Mouse (Mus musculus): ENCODE data around the gene Gm10647. TPM values are rescaled to one million over a fixed set of nuclear protein-coding genes. Genes with fewer than 3 reads are reported as not detected.

The Gm10647 gene
- polyA plus RNA-seq, 1 experiment: 0.23 TPM

GRCm38 (mm10) chr9:66834318-66835096 lies 37.7 kb downstream of the Gm10647 start, which contains the start of gene Aph1c:
Aph1c (minus strand) TSS chr9:66834726.
- Histone ChIP-seq H3K4me1 (ENCODE audit: control insufficient read depth, insufficient read depth, low read length) (peaks cover 3% of the 10 kb centered on the region; the same call in 1 of the 2 replicates), H3K27ac (ENCODE audit: insufficient read depth, low read length) (no peak within 1 kb of the TSS), H3K4me3 (ENCODE audit: insufficient read depth, low read length) (peak within 1 kb of the TSS; percentile 90)
- TF ChIP-seq POLR2A (IDR thresholded peaks at IDR 0.05; ENCODE audit: extremely low read depth, insufficient read depth, low read length) (peak; percentile 45; the same call in 1 of the 2 replicates), CTCF (IDR thresholded peaks at IDR 0.05; ENCODE audit: extremely low read depth, insufficient read depth, low read length) (no peak)

GRCm38 (mm10) chr9:66835097-66835480 lies 38.2 kb downstream of the Gm10647 start:
- Histone ChIP-seq H3K4me3 (ENCODE audit: insufficient read depth, low read length) (peak overlapping the region; percentile 90), H3K27ac (ENCODE audit: insufficient read depth, low read length) (no peak overlapping the region), H3K4me1 (ENCODE audit: control insufficient read depth, insufficient read depth, low read length) (peaks cover 3% of the 10 kb centered on the region; the same call in 1 of the 2 replicates)
- TF ChIP-seq POLR2A (IDR thresholded peaks at IDR 0.05; ENCODE audit: extremely low read depth, insufficient read depth, low read length): no peak
- no peak for TF ChIP-seq CTCF (IDR thresholded peaks at IDR 0.05; ENCODE audit: extremely low read depth, insufficient read depth, low read length)

DNA sequence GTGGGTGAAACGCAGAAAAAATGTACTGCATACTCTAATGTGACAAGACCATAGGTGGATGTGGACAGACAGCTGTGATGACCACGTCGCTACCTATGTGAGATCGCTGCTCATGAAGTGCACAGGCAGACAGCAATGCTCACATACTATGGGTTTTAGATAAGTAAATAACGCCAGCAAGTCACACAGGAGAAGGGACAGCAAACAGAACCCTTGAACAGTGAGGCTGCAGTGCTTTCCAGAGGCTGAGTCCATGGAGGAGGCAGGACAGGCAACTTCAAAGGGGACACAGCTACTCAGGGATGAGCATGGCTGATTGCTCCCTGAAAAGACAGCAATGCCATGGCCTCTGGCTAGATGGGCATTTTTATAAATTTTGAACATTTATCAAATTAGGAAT lies 50.0 kb downstream of the Gm10647 start:
- H3K27ac ChIP-seq (ENCODE audit: insufficient read depth, low read length): no peak overlapping the region
- no peak for TF ChIP-seq POLR2A (IDR thresholded peaks at IDR 0.05; ENCODE audit: extremely low read depth, insufficient read depth, low read length)
- no peak for TF ChIP-seq CTCF (IDR thresholded peaks at IDR 0.05; ENCODE audit: extremely low read depth, insufficient read depth, low read length)
- H3K4me3 ChIP-seq (ENCODE audit: insufficient read depth, low read length): no peak overlapping the region
- no peaks in the 10 kb centered on the region for H3K4me1 ChIP-seq (ENCODE audit: control insufficient read depth, insufficient read depth, low read length)

Other genes starting within 250 kb of the Gm10647 start
- 26.7 and 30.6 TPM in 2 replicates for gene Usp3, start 203.9 kb upstream of the Gm10647 start, polyA plus RNA-seq (2012; rRNA removed)
- 6.0 and 6.5 TPM in 2 replicates for gene Car12, start 83.4 kb upstream of the Gm10647 start, polyA plus RNA-seq (2012; rRNA removed)
- 12.3 and 12.9 TPM in 2 replicates for gene Aph1b, start 1.5 kb upstream of the Gm10647 start, polyA plus RNA-seq (2012; rRNA removed)
- gene Aph1c, start 37.7 kb downstream of the Gm10647 start, polyA plus RNA-seq (2012; rRNA removed): 5.3 and 5.5 TPM in 2 replicates
- gene Rab8b, start 122.6 kb downstream of the Gm10647 start, polyA plus RNA-seq (2012; rRNA removed): 17.4 and 17.9 TPM in 2 replicates
- 43.3 and 54.1 TPM in 2 replicates for gene Rps27l, start 149.0 kb downstream of the Gm10647 start, polyA plus RNA-seq (2012; rRNA removed)
- gene Lactb, start 178.4 kb downstream of the Gm10647 start, polyA plus RNA-seq (2012; rRNA removed): 18.2 and 18.5 TPM in 2 replicates

Measured in cortical plate, adult 2 months (tissue).